Mouse (Mus musculus): ENCODE results near the gene Lancl3. TPM values are rescaled to one million over a fixed set of nuclear protein-coding genes. Genes with fewer than 3 reads are reported as not detected.

Lancl3 gene
- polyA plus RNA-seq (2017; shearing (Covaris generic)): 11.9 TPM

GRCm38 (mm10) chrX:9199761-9200371 lies at the start of gene Lancl3:
Lancl3 (plus strand) TSS chrX:9199902.

GRCm38 (mm10) chrX:9256766-9257165 lies 57.1 kb downstream of the Lancl3 start, which contains the start of gene Gm14862:
Gm14862 (minus strand) TSS chrX:9256899.

DNA sequence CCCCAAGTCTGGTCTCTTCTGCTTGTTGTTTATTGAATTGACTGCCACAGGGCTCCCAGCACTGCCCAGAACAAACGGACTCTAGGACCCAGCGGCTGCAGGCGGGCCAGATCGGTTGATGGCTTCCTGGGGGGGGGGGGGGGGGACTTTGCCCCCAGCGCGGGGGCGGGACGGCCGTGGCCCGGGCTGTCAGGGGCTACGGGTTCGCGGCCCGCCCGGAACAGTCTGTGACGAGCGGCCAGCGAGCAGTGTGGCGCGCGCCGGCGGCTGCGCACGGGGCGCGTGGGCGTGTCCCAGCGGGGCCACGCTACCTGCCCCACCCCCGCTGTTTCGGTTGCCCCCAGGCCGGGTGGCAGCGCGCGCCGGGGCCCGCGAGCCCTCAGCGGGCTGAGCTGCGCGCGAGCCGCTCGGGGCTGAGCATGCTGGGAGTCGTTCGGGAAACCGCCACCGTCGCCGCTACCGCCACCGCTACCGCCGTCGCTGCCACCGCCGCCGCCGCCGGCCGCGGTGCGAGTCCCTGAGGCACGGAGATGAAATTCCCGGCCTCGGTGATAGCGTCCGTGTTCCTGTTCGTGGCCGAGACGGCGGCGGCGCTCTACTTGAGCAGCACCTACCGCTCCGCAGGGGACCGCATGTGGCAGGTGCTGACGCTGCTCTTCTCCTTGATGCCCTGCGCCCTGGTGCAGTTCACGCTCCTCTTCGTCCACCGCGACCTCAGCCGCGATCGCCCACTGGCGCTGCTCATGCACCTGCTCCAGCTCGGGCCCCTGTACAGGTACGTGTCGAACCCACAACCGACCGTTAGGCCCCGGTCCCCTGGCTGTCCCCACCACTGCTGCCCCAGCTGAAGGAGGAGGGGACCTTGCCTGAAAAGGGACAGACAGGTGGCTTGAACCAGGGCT lies 73.0 kb downstream of the Lancl3 start, which contains the start of gene Xk:
Xk (plus strand) TSS at position 297 of the 902 bp plus-strand sequence.

DNA sequence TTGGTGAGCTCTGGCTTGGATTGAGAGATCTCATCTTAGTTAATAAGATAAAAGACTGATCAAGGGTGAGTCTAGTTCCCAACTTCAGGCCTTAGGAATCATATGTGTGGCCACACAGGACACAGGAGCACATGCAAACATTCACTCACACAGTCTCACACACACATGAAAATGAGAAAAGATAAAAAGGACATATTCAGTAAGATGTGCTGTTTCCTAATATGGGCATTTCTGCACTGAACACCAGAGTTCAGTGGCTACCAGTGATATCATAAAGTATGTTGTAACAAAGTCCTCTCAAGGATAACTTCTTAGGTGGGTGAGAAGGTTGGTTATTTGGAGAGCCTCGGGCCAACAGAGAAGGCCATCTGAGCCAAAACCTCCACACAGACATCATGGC lies 83.8 kb downstream of the Lancl3 start, which contains the start of gene H2al1m:
H2al1m (plus strand) TSS at position 301 of the 400 bp plus-strand sequence.

Other genes with a start within 250 kb of the Lancl3 start
- gene Fthl17b, start 236.9 kb upstream of the Lancl3 start, polyA plus RNA-seq (2017; shearing (Covaris generic)): not detected
- gene Fthl17c, start 223.3 kb upstream of the Lancl3 start, polyA plus RNA-seq (2017; shearing (Covaris generic)): not detected
- gene Fthl17d, start 213.1 kb upstream of the Lancl3 start, polyA plus RNA-seq (2017; shearing (Covaris generic)): not detected
- not detected for gene Fthl17e, start 166.4 kb upstream of the Lancl3 start, polyA plus RNA-seq (2017; shearing (Covaris generic))
- not detected for gene Fthl17f, start 136.9 kb upstream of the Lancl3 start, polyA plus RNA-seq (2017; shearing (Covaris generic))
- not detected for gene 4930402K13Rik, start 95.3 kb upstream of the Lancl3 start, polyA plus RNA-seq (2017; shearing (Covaris generic))
- not detected for gene Gm14862, start 57.0 kb downstream of the Lancl3 start, polyA plus RNA-seq (2017; shearing (Covaris generic))
- gene Xk, start 72.9 kb downstream of the Lancl3 start, polyA plus RNA-seq (2017; shearing (Covaris generic)): 4.5 TPM
- 2.2 TPM for gene H2al1m, start 83.9 kb downstream of the Lancl3 start, polyA plus RNA-seq (2017; shearing (Covaris generic))
- not detected for gene H2al1k, start 150.7 kb downstream of the Lancl3 start, polyA plus RNA-seq (2017; shearing (Covaris generic))